Mouse (Mus musculus): Measurements from ENCODE around the gene Tshz2. TPM values are rescaled to one million over a fixed set of nuclear protein-coding genes. Genes with fewer than 3 reads are reported as not detected.
A peak's percentile ranks its signal among the peaks of the same experiment; 100 is the strongest.

The Tshz2 gene
- polyA plus RNA-seq, 1 experiment from 2014 or later: 3.4 TPM

GRCm38 (mm10) chr2:170023741-170024140, 390.9 kb downstream of the Tshz2 start:
- no peak overlapping the region for H3K4me3 ChIP-seq (ENCODE audit: low read depth, low read length)
- ATAC-seq (no peak), DNase-seq (ENCODE audit: low spot score) (no peak)
- H3K9me3 ChIP-seq (ENCODE audit: low read length): no peaks in the 10 kb centered on the region
- no peaks in the 10 kb centered on the region for H3K4me1 ChIP-seq (ENCODE audit: insufficient read depth, low read depth, low read length)
- H3K9ac ChIP-seq (replicated peaks; ENCODE audit: low read depth): no peak overlapping the region
- no peak overlapping the region for H3K4me2 ChIP-seq (replicated peaks; ENCODE audit: low read depth, low read length)
- H3K27ac ChIP-seq (ENCODE audit: low read length): no peak overlapping the region
- no peaks in the 10 kb centered on the region for H3K36me3 ChIP-seq (ENCODE audit: insufficient read depth, low read length)
- TF ChIP-seq CTCF (IDR thresholded peaks at IDR 0.05) (no peak), EP300 (IDR thresholded peaks at IDR 0.05) (no peak)
- H3K27me3 ChIP-seq (replicated peaks; ENCODE audit: insufficient read depth, low read length): no peaks in the 10 kb centered on the region
- WGBS: 79% methylated on average over 9 of the region's 9 CpGs

- DNase-seq (ENCODE audit: low spot score) (no peak), ATAC-seq (peak; percentile 25; the same call in 1 of the 2 replicates)
- Histone ChIP-seq H3K9ac (replicated peaks; ENCODE audit: low read depth) (no peak overlapping the region), H3K4me3 (ENCODE audit: low read depth, low read length) (no peak overlapping the region), H3K9me3 (ENCODE audit: low read length) (no peaks in the 10 kb centered on the region), H3K4me1 (ENCODE audit: insufficient read depth, low read depth, low read length) (no peaks in the 10 kb centered on the region), H3K36me3 (ENCODE audit: insufficient read depth, low read length) (no peaks in the 10 kb centered on the region), H3K4me2 (replicated peaks; ENCODE audit: low read depth, low read length) (no peak overlapping the region), H3K27ac (ENCODE audit: low read length) (no peak overlapping the region), H3K27me3 (replicated peaks; ENCODE audit: insufficient read depth, low read length) (no peaks in the 10 kb centered on the region)
- WGBS: 75% methylated on average over 8 of the region's 8 CpGs
- TF ChIP-seq EP300 (IDR thresholded peaks at IDR 0.05): no peak
- TF ChIP-seq CTCF (IDR thresholded peaks at IDR 0.05): peak; percentile 42
These were observed 392.1 kb downstream of the Tshz2 start for GRCm38 (mm10) chr2:170024939-170025338.

- no peak for TF ChIP-seq EP300 (IDR thresholded peaks at IDR 0.05)
- no peak for TF ChIP-seq CTCF (IDR thresholded peaks at IDR 0.05)
- no peak overlapping the region for H3K27ac ChIP-seq (ENCODE audit: low read length)
- H3K4me3 ChIP-seq (ENCODE audit: low read depth, low read length): no peak overlapping the region
- H3K36me3 ChIP-seq (ENCODE audit: insufficient read depth, low read length): no peaks in the 10 kb centered on the region
- no peak overlapping the region for H3K9ac ChIP-seq (replicated peaks; ENCODE audit: low read depth)
- H3K4me1 ChIP-seq (ENCODE audit: insufficient read depth, low read depth, low read length): no peaks in the 10 kb centered on the region
- no peak for DNase-seq (ENCODE audit: low spot score)
- no peaks in the 10 kb centered on the region for H3K9me3 ChIP-seq (ENCODE audit: low read length)
- WGBS: 80% methylated on average over 6 of the region's 6 CpGs
- H3K4me2 ChIP-seq (replicated peaks; ENCODE audit: low read depth, low read length): no peak overlapping the region
- ATAC-seq: no peak
- H3K27me3 ChIP-seq (replicated peaks; ENCODE audit: insufficient read depth, low read length): no peaks in the 10 kb centered on the region
These were observed 393.1 kb downstream of the Tshz2 start for GRCm38 (mm10) chr2:170025896-170026295.

- Histone ChIP-seq H3K36me3 (ENCODE audit: insufficient read depth, low read length) (no peaks in the 10 kb centered on the region), H3K4me2 (replicated peaks; ENCODE audit: low read depth, low read length) (no peak overlapping the region), H3K4me3 (ENCODE audit: low read depth, low read length) (no peak overlapping the region), H3K9ac (replicated peaks; ENCODE audit: low read depth) (no peak overlapping the region), H3K4me1 (ENCODE audit: insufficient read depth, low read depth, low read length) (no peaks in the 10 kb centered on the region), H3K9me3 (ENCODE audit: low read length) (no peaks in the 10 kb centered on the region), H3K27ac (ENCODE audit: low read length) (no peak overlapping the region), H3K27me3 (replicated peaks; ENCODE audit: insufficient read depth, low read length) (no peaks in the 10 kb centered on the region)
- ATAC-seq (no peak), DNase-seq (ENCODE audit: low spot score) (no peak)
- 89% methylated on average over 7 of the region's 7 CpGs for WGBS
- peak; percentile 41 for TF ChIP-seq CTCF (IDR thresholded peaks at IDR 0.05)
- TF ChIP-seq EP300 (IDR thresholded peaks at IDR 0.05): no peak
These were observed 395.0 kb downstream of the Tshz2 start for GRCm38 (mm10) chr2:170027837-170028236.

GRCm38 (mm10) chr2:170028488-170029303, 395.9 kb downstream of the Tshz2 start:
- ATAC-seq: no peak
- Histone ChIP-seq H3K27me3 (replicated peaks; ENCODE audit: insufficient read depth, low read length) (no peaks in the 10 kb centered on the region), H3K4me3 (ENCODE audit: low read depth, low read length) (no peak overlapping the region), H3K9me3 (ENCODE audit: low read length) (no peaks in the 10 kb centered on the region), H3K4me2 (replicated peaks; ENCODE audit: low read depth, low read length) (no peak overlapping the region), H3K27ac (ENCODE audit: low read length) (no peak overlapping the region), H3K9ac (replicated peaks; ENCODE audit: low read depth) (no peak overlapping the region), H3K36me3 (ENCODE audit: insufficient read depth, low read length) (no peaks in the 10 kb centered on the region), H3K4me1 (ENCODE audit: insufficient read depth, low read depth, low read length) (no peaks in the 10 kb centered on the region)
- TF ChIP-seq CTCF (IDR thresholded peaks at IDR 0.05) (no peak), EP300 (IDR thresholded peaks at IDR 0.05) (no peak)
- DNase-seq (ENCODE audit: low spot score): no peak
- WGBS: 81% methylated on average over 24 of the region's 24 CpGs

- H3K4me2 ChIP-seq (replicated peaks; ENCODE audit: low read depth, low read length): no peak overlapping the region
- DNase-seq (ENCODE audit: low spot score) (no peak), ATAC-seq (no peak)
- H3K27me3 ChIP-seq (replicated peaks; ENCODE audit: insufficient read depth, low read length): no peaks in the 10 kb centered on the region
- no peak overlapping the region for H3K9ac ChIP-seq (replicated peaks; ENCODE audit: low read depth)
- no peaks in the 10 kb centered on the region for H3K9me3 ChIP-seq (ENCODE audit: low read length)
- H3K27ac ChIP-seq (ENCODE audit: low read length): no peak overlapping the region
- WGBS: 73% methylated on average over 10 of the region's 10 CpGs
- no peaks in the 10 kb centered on the region for H3K4me1 ChIP-seq (ENCODE audit: insufficient read depth, low read depth, low read length)
- no peak overlapping the region for H3K4me3 ChIP-seq (ENCODE audit: low read depth, low read length)
- TF ChIP-seq CTCF (IDR thresholded peaks at IDR 0.05) (no peak), EP300 (IDR thresholded peaks at IDR 0.05) (no peak)
- H3K36me3 ChIP-seq (ENCODE audit: insufficient read depth, low read length): no peaks in the 10 kb centered on the region
These were observed 396.6 kb downstream of the Tshz2 start for GRCm38 (mm10) chr2:170029304-170029856.

Data from lung, postnatal 0 days (tissue).